Mouse (Mus musculus) spleen, postnatal 14 days (tissue): Measurements from ENCODE around the gene Klhl29.

ENCODE experiments used
- DNase-seq, 2 experiments: peaks; one replicate each; pipeline ENCODE4 v3.0.0; 2021 to 2022; ENCODE audit warnings: low spot score in 2 of 2

Klhl29 gene

GRCm38 (mm10) chr12:5038008-5038407 is 337.5 kb downstream of the Klhl29 start:
- no peak for DNase-seq

DNA sequence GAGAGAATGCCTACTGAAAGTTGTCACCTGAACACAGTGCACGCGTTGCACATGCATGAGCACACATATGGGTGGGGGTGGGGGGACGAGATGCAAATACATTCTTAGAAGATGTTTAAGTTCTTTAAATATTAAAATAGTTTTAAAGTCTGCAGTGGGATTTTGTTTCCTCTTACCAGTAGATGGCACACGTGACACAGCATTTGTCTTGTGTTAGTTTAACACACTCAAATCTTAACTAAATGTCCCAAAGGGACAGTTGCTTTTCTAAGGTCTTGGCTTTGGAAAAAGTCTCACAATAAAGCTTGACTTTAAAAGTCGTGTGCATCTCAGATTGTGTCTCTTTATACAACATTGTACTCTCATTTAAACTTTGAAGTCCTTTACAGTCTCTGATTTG is 346.4 kb downstream of the Klhl29 start:
- no peak for DNase-seq
